Comparison of ENCODE assay signal across 8 mouse cellular contexts in the genomic region with DNA sequence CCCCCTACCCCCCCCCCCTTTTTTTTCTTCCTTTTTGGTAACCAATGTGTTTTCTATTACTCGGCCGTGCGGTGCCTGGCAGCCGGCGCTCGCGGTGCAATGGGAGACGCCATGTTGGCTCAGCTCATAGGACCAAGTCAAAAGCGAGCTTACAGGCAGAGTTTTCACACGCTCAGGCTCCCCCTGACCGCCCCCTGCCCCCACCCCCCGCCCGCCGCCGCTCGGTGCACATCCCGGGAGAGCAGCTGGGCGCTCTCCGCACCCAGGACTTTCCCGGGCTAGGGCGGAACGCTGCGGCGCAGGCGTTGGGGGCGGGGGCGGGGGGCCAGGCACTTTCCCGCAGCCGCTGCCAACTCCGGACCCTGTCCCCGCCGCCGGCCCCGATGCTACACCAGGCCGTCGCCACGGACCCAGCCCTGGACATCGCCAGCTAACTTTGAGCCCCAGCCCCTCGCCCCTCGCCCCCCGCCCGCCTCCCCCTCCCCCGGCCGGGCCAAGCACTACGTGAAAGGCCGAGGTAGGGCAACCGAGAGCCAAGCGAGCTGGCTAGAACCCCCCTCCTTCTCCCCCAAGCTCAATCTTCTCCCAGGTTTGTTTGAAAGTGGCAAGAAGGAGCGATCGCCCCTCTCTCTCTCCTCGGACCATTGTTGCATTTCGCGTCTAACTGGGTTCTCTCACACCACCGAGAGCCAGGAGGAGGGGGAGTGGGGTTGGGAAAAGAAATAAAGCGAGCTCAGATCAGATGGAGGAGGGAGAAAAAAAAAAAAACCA. TPM values are rescaled to one million over a fixed set of nuclear protein-coding genes. Genes with fewer than 3 reads are reported as not detected.
DNase-seq lines count a peak whose midpoint lies in the region; ATAC-seq and TF ChIP-seq lines count a peak whose summit lies in the region.

No protein-coding gene starts in this region.

- H3K9me3 ChIP-seq in megakaryocyte, embryonic 14.5 days, result no peaks in the 10 kb centered on the region
- H3K9me3 ChIP-seq in embryonic facial prominence, embryonic 13.5 days, result no peaks in the 10 kb centered on the region
- no peaks in the 10 kb centered on the region for H3K9me3 ChIP-seq in hindbrain, embryonic 12.5 days (replicated peaks)
- no peaks in the 10 kb centered on the region for H3K9me3 ChIP-seq in limb, embryonic 15.5 days
- no peaks in the 10 kb centered on the region for H3K9me3 ChIP-seq in midbrain, postnatal 0 days (ENCODE audit: low read length)

- peaks cover 81% of the 10 kb centered on the region for H3K27me3 ChIP-seq in megakaryocyte, embryonic 14.5 days (replicated peaks)
- peaks cover 65% of the 10 kb centered on the region for H3K27me3 ChIP-seq in embryonic facial prominence, embryonic 13.5 days
- peaks cover 12% of the 10 kb centered on the region for H3K27me3 ChIP-seq in hindbrain, embryonic 12.5 days
- H3K27me3 ChIP-seq in limb, embryonic 15.5 days, result peaks cover 25% of the 10 kb centered on the region
- peaks cover 40% of the 10 kb centered on the region for H3K27me3 ChIP-seq in midbrain, postnatal 0 days (ENCODE audit: insufficient read depth, low read length)

- peak overlapping the region; percentile 83 for H3K4me3 ChIP-seq in megakaryocyte, embryonic 14.5 days (replicated peaks)
- H3K4me3 ChIP-seq in embryonic facial prominence, embryonic 13.5 days, result peak overlapping the region; percentile 59
- H3K4me3 ChIP-seq in hindbrain, embryonic 12.5 days, result peak overlapping the region; percentile 70
- peak overlapping the region; percentile 54 for H3K4me3 ChIP-seq in limb, embryonic 15.5 days
- peak overlapping the region; percentile 47 for H3K4me3 ChIP-seq in midbrain, postnatal 0 days (ENCODE audit: low read depth, low read length)

- ATAC-seq in megakaryocyte, adult 5-6 weeks (ENCODE audit: poor library complexity, severe bottlenecking), result no peak
- peak; percentile 73 for ATAC-seq in embryonic facial prominence, embryonic 13.5 days (ENCODE audit: insufficient number of reproducible peaks, insufficient read depth, low FRiP score, low TSS enrichment, low read depth)
- ATAC-seq in hindbrain, embryonic 12.5 days (ENCODE audit: low FRiP score), result peak; percentile 73
- peak; percentile 80 for ATAC-seq in limb, embryonic 15.5 days (ENCODE audit: insufficient number of reproducible peaks, low FRiP score, low TSS enrichment, low read depth)
- ATAC-seq in midbrain, postnatal 0 days (ENCODE audit: low FRiP score), result peak; percentile 62; the same call in 1 of the 2 replicates
- ATAC-seq in megakaryocyte-erythroid progenitor cell, adult 5-6 weeks (replicated peaks; ENCODE audit: low FRiP score, low TSS enrichment, poor library complexity, severe bottlenecking), result no peak

- H3K27ac ChIP-seq in embryonic facial prominence, embryonic 13.5 days, result peak overlapping the region; percentile 90
- H3K27ac ChIP-seq in hindbrain, embryonic 12.5 days, result peak overlapping the region; percentile 98
- H3K27ac ChIP-seq in limb, embryonic 15.5 days, result peak overlapping the region; percentile 92
- peak overlapping the region; percentile 81 for H3K27ac ChIP-seq in midbrain, postnatal 0 days (ENCODE audit: low read depth, low read length)

- H3K9ac ChIP-seq in embryonic facial prominence, embryonic 13.5 days, result peak overlapping the region; percentile 82
- peak overlapping the region; percentile 92 for H3K9ac ChIP-seq in hindbrain, embryonic 12.5 days
- peak overlapping the region; percentile 59 for H3K9ac ChIP-seq in limb, embryonic 15.5 days
- peak overlapping the region; percentile 62 for H3K9ac ChIP-seq in midbrain, postnatal 0 days (replicated peaks; ENCODE audit: low read length, poor library complexity, severe bottlenecking)

- peak overlapping the region; percentile 73 for H3K4me2 ChIP-seq in embryonic facial prominence, embryonic 13.5 days
- H3K4me2 ChIP-seq in hindbrain, embryonic 12.5 days (replicated peaks), result peak overlapping the region; percentile 80
- peak overlapping the region; percentile 60 for H3K4me2 ChIP-seq in limb, embryonic 15.5 days
- H3K4me2 ChIP-seq in midbrain, postnatal 0 days (ENCODE audit: low read depth, low read length, poor library complexity, severe bottlenecking), result peak overlapping the region; percentile 65

- peaks cover 18% of the 10 kb centered on the region for H3K4me1 ChIP-seq in megakaryocyte, embryonic 14.5 days
- peaks cover 36% of the 10 kb centered on the region for H3K4me1 ChIP-seq in embryonic facial prominence, embryonic 13.5 days
- H3K4me1 ChIP-seq in hindbrain, embryonic 12.5 days, result peaks cover 57% of the 10 kb centered on the region
- peaks cover 37% of the 10 kb centered on the region for H3K4me1 ChIP-seq in limb, embryonic 15.5 days
- no peaks in the 10 kb centered on the region for H3K4me1 ChIP-seq in midbrain, postnatal 0 days (ENCODE audit: insufficient read depth, low read length)

- 0% methylated on average over 41 of the region's 55 CpGs for WGBS in embryonic facial prominence, embryonic 13.5 days
- under 1% methylated on average over 48 of the region's 55 CpGs for WGBS in hindbrain, embryonic 12.5 days
- WGBS in limb, embryonic 15.5 days, result under 1% methylated on average over 52 of the region's 55 CpGs
- WGBS in midbrain, postnatal 0 days, result under 1% methylated on average over 39 of the region's 55 CpGs

- no peaks in the 10 kb centered on the region for H3K36me3 ChIP-seq in megakaryocyte, embryonic 14.5 days (replicated peaks; ENCODE audit: low read length)
- no peaks in the 10 kb centered on the region for H3K36me3 ChIP-seq in embryonic facial prominence, embryonic 13.5 days
- peaks cover 10% of the 10 kb centered on the region; the same call in 1 of the 2 replicates for H3K36me3 ChIP-seq in hindbrain, embryonic 12.5 days
- H3K36me3 ChIP-seq in limb, embryonic 15.5 days, result no peaks in the 10 kb centered on the region
- H3K36me3 ChIP-seq in midbrain, postnatal 0 days (ENCODE audit: insufficient read depth, low read length), result no peaks in the 10 kb centered on the region

- TF ChIP-seq CTCF in midbrain, postnatal 0 days (IDR thresholded peaks at IDR 0.05), result no peak

- DNase-seq in midbrain, postnatal 0 days (ENCODE audit: low spot score), result peak; percentile 82
- no peak for DNase-seq in spleen, adult 18-20 months

RNA-seq across cellular contexts. Expression of gene Nr2f2, which starts 15.6 kb away (rescaled TPM):
- polyA plus RNA-seq in megakaryocyte, embryonic 14.5 days (2012; ENCODE audit: insufficient read depth, low replicate concordance), result 0.43 and 5.4 TPM in 2 replicates
- total RNA-seq in megakaryocyte, adult 5-6 weeks (2015), result not detected in 2 replicates
- total RNA-seq in megakaryocyte, adult 5-6 weeks (2017), result not detected in 2 replicates
- polyA plus RNA-seq in embryonic facial prominence, embryonic 13.5 days (2015; fragmentation: Nextera tagmentation; extraction: Ambion mirVana), result 36.0 and 42.9 TPM in 2 replicates
- polyA plus RNA-seq in hindbrain, embryonic 12.5 days (2016; fragmentation: Nextera tagmentation; extraction: Ambion mirVana), result 133 and 146 TPM in 2 replicates
- polyA plus RNA-seq in limb, embryonic 15.5 days (2015; fragmentation: Nextera tagmentation; extraction: Ambion mirVana), result 28.0 and 34.7 TPM in 2 replicates
- 38.9 and 43.2 TPM in 2 replicates for total RNA-seq in midbrain, postnatal 0 days (2014; rRNA removed)
- 65.4 and 81.6 TPM in 2 replicates for polyA plus RNA-seq in midbrain, postnatal 0 days (2015; fragmentation: Nextera tagmentation; extraction: Ambion mirVana)
- total RNA-seq in megakaryocyte-erythroid progenitor cell, adult 5-6 weeks (2014; fragmentation: Nextera tagmentation), result not detected in 2 replicates
- total RNA-seq in megakaryocyte-erythroid progenitor cell, adult 5-6 weeks (2017), result not detected in 2 replicates

Comparison
In these comparisons a context has a peak if more than half of its experiments do, and no peak if none do; other contexts are left out.
1. ATAC-seq: peak in embryonic facial prominence, embryonic 13.5 days (single experiment), hindbrain, embryonic 12.5 days (single experiment), limb, embryonic 15.5 days (single experiment) and midbrain, postnatal 0 days (single experiment); none in megakaryocyte, adult 5-6 weeks (single experiment) and megakaryocyte-erythroid progenitor cell, adult 5-6 weeks (single experiment).
2. Peak in every context shown above with its lines, with median percentiles within 50 percentile points of each other: H3K4me3 ChIP-seq, H3K27ac ChIP-seq, H3K4me2 ChIP-seq and H3K9ac ChIP-seq.